Mouse (Mus musculus): Measurements from ENCODE around the gene Lrrc61.
"Not testable (repeated sequence)": the region's sequence is repeated elsewhere in the genome, so short reads cannot be mapped to it uniquely, and the experiment has no call there.

Lrrc61 gene

DNA sequence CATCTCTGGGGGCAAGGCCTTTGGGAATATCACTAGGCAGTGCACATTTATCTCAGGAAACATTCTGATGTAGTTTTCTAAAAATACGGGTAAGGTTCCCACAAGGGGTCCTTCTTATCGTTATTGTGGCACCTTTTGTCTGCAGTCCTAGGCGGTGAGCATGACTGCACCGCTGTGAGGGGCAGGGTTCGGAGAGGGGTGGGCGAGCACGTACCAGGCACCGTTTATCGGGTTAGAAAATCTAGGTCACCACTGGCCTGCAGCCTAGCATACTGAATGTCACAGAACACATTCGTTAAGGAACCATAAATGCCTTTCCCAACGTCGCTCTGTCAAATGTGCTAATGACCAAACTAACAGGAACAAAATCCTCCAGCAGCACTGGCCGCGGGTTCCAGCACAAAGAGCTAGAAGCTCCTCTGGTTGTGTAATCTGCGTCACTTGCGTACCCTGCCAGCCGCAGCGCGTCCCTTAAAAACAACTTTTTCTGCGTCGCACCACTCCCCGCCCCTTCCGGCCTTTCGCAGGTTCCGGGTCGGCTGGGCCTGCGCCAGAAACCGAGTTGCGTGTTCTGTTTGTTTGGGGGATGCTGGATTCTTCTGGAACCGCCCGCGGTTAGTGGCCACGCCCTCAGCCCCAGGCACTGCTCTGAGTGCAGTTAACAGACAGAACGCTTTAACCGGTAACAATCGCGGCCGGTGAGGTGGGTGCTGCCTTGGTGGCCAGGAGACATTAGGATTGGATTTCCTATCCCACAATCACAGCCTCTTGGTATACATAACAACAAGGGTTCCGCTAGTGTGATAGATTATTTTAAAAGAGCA, at the start of gene Lrrc61:
Gene Lrrc61 (plus strand): TSS at position 517 of the 824 bp plus-strand sequence.
- peak; percentile 98 for DNase-seq (ENCODE audit: low read depth, low spot score)

- DNase-seq (ENCODE audit: low read depth, low spot score), result peak; percentile 72
Measured at GRCm38 (mm10) chr6:48508087-48508486, 46.5 kb upstream of the Lrrc61 start.

- peak; percentile 53 for DNase-seq (ENCODE audit: low read depth, low spot score)
Measured at GRCm38 (mm10) chr6:48510426-48510825, 44.2 kb upstream of the Lrrc61 start.

- no peak for DNase-seq (ENCODE audit: low read depth, low spot score)
Measured at GRCm38 (mm10) chr6:48511861-48512260, 42.7 kb upstream of the Lrrc61 start.

DNA sequence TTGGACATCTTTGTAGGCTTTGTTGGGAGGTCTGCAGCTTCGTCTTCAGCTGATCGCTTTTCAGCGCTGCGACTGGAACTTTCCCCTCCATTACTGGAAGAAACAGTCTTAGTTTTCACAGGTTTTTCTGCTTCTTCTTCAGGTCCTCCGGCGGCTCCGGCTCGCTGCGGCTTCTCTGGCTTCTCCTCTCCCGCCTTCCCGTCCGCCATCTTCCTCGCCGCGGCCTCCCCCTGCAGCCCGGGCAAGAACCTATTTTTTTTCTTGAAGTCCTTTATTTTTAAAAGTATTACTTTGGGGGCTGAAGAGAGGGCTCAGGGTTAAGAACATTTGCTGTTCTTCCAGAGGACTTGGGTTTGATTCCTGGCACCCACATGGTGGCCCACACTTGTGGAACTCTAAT, 29.7 kb upstream of the Lrrc61 start:
- DNase-seq (ENCODE audit: low read depth, low spot score), result not testable (repeated sequence)

GRCm38 (mm10) chr6:48527901-48528300, 26.7 kb upstream of the Lrrc61 start:
- no peak for DNase-seq (ENCODE audit: low read depth, low spot score)

DNA sequence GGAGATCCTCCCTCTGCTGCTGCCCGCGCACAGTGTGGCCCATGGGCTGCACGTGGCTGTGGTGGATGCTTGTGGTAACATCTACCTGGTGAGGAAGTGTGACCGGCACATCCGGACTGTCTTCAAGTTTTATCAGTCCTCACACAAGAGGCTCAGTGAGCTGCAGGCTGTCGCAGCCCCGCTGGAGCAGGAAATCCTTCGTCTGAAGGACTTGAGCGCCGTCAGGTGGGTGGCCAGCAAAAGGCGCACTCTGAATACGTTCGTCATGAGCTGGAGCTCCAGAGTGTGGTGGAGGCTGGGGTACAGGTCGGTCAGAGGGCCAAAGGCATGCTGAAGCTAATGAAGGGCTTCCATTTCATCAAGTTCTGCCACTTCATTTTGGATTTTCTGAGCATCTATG, 25.3 kb upstream of the Lrrc61 start:
- DNase-seq (ENCODE audit: low read depth, low spot score), result peak; percentile 17

GRCm38 (mm10) chr6:48529871-48530440, 24.6 kb upstream of the Lrrc61 start:
- no peak for DNase-seq (ENCODE audit: low read depth, low spot score)

DNA sequence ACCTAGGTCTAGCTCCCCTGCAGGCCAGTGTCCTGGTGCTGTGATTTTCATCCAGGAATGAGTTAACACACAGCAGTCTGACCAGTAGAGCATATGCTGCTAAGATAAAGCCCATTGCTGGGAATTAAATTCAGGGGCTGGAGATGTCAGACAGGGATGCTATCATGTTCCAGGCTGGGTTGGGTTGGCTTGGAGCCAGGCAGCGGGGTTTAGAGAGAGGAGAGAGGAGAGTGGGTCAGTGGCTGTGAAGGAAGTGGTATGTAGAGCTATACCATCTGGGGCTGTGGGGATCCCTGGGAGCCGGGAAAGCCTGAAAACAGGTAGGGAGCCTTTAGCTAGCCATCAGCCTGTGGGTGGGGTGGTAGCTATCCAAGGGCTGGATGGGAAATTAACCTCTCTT, 23.7 kb upstream of the Lrrc61 start:
- no peak for DNase-seq (ENCODE audit: low read depth, low spot score)

GRCm38 (mm10) chr6:48533475-48533874, 21.1 kb upstream of the Lrrc61 start:
- DNase-seq (ENCODE audit: low read depth, low spot score), result no peak

GRCm38 (mm10) chr6:48534913-48535312, 19.7 kb upstream of the Lrrc61 start:
- DNase-seq (ENCODE audit: low read depth, low spot score), result no peak

- no peak for DNase-seq (ENCODE audit: low read depth, low spot score)
Measured at GRCm38 (mm10) chr6:48536091-48536490, 18.5 kb upstream of the Lrrc61 start.

DNA sequence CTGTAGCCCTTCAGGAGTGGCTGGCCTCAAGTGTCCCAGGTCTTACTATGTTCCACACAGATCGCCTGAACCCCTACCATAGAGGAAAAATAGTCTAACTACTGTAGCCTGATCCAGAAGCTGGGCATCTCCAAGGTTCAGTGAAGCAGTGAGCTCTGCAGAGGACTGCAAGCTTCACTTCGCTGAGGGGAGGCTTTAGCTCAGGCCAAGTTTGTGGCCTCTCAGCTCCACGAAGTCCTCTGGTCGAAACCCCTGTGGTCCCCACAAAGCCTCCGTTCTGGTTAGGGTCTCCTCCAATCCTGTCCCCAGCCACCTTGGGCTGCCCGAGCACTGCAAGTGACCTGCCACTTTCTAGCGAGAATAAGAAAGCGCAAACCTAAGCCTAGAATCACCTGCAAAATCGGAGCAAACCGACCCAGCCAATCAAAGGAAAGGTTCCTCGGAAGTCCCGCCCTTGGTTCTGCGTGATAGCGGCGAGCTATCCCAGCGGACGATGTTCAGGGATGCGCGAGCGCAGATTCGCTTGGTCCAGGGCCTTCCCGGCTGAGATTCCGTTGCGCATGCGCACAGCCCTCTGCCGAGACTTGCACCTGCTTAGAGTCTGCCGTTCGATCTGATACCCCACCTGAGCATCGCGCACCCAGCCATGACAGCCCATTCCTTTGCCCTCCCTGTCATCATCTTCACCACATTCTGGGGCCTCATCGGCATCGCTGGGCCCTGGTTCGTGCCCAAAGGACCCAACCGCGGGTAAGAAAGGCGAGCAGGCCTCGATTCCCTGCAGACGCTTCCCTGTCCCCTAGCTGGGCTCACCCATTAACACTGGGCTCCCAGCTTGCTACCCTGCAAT, 17.3 kb upstream of the Lrrc61 start, which contains the start of gene Atp6v0e2:
Gene Atp6v0e2 (plus strand): TSS at position 511 of the 850 bp plus-strand sequence.
- DNase-seq (ENCODE audit: low read depth, low spot score), result no peak

DNA sequence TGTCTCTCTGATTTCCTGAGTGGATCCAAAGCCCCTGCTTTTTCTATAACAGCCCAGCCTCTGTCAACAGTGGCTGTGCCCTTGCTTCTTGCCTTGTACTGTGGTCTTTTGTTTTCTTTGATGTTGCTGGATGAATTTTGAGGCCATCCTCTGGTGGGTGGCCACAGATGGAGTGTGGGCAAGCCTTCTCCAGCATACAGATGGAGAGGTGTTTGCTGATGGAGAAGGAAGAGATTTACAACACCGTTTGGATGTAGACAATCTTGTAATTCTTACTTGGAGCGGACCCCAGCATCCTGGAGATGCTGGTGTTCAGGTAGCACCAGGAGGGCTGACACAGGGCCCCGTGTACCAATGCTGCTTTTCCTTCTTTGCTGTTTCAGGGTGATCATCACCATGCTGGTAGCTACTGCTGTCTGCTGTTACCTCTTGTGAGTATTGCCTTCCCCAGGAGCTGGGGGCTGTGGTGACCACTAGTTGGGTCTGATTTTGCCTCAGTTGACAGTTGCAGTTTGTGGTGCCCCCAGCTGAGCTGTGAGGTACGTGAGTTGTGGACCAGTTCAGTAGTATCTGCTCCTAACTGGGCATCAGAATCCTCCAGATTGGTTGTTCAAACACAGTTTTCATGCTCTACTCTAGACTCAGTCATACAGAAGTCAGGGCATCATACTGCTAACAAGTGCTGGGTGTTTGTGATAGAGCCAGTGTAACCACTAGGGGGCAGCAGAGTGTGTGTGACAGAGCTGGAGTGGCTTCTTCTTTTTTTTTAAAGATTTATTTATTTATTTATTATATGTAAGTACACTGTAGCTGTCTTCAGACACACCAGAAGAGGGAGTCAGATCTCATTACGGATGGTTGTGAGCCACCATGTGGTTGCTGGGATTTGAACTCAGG, 15.5 kb upstream of the Lrrc61 start:
- DNase-seq (ENCODE audit: low read depth, low spot score), result peak; percentile 76

DNA sequence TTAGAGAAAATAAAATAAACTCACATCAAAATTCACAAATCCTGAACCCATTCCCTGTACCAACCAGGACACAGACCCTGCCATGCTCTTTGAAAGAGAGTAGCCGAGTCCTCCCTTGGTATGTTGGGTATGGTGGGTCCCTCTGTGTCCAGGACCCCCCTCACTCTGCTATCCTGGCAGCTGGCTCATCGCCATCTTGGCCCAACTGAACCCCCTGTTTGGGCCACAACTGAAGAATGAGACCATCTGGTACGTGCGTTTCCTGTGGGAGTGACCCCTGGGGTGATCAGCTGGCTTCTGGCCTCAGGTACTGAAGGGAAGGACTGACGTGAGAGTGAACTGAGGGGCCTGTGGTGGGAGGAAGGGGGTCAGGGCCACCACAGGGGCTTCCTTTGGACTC, 14.7 kb upstream of the Lrrc61 start:
- no peak for DNase-seq (ENCODE audit: low read depth, low spot score)

GRCm38 (mm10) chr6:48540721-48541120, 13.9 kb upstream of the Lrrc61 start:
- no peak for DNase-seq (ENCODE audit: low read depth, low spot score)

DNA sequence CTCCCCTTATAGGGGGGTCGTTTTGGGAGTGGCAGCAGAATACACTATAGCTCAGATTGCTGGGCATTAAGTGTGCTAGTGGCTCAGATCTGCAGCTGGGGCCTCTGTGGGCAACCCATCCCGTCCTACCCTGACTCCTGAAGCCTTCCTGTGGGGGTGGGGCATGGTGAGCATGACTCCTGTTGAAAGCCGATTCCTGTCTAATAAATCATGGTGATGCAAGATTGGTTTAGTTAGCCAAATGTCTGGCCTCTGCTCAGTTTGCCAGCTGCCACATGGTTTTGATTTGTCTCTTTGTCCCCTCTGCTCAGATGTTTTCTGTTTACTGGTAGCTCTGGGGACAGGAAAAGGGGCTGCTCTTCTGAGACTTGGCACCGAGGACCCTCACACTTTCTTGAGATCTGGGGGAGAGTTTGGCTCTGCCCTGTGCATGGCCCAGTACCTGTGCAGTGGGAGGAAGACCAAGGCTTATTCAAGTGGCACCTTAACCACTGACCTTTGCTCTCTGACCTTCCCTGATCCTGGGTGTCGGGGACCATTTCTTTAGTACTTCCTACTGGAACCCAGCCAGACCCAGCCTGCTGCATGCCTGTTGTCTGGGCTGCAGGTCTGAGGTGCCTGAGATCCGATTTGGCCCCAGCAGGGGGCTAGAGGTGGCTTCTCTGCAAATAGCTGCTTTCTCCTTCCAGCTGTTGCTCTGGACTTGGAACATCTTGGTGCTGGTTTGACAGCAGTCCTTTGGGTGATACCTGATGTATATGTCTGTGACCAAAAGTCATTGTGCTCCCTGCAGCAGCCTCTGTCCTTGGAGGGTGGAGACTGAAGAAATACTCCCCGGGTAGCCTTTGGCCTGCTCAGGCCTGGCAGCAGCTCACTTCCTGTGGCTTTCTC, 12.8 kb upstream of the Lrrc61 start:
- DNase-seq (ENCODE audit: low read depth, low spot score), result no peak

DNA sequence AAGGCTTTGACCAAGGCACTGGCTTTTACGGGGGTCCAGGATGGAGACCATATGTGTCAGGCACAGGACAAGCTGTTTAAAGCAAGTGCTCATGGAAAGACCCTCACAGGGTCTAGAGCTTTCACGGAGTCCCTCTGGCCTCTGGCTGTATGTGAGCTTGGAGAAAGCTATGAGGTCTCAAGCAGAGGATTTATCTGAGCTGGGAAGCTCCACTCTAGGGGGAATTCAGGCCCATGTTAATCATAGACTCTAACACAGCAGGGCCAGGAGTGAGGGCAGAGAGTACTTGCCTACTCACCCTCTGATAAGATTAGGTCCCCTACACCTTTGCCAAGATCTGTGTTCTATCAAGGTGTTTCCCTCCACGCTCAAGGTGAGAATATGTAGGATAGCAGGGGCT, 12.0 kb upstream of the Lrrc61 start:
- no peak for DNase-seq (ENCODE audit: low read depth, low spot score)

GRCm38 (mm10) chr6:48545251-48545650, 9.3 kb upstream of the Lrrc61 start:
- DNase-seq (ENCODE audit: low read depth, low spot score), result no peak

GRCm38 (mm10) chr6:48546271-48546670, 8.3 kb upstream of the Lrrc61 start:
- peak; percentile 63 for DNase-seq (ENCODE audit: low read depth, low spot score)

All from CD4-positive helper T cell, adult 2 months (primary cell).